14 mouse cellular contexts compared by ENCODE assay signal in genomic region chr1:128597209-128597782, GRCm38 (mm10).
"Had no signal": no experiment of that assay in that cellular context is flagged by ENCODE, and none has a peak within 500 bp of the region (broad histone marks: within the 10 kb centered on the region; RNA-seq: fewer than 3 reads in every experiment).

No protein-coding gene starts in this region.

- H3K9me3 ChIP-seq: kidney, embryonic 15.5 days; limb, embryonic 12.5 days; liver, embryonic 15.5 days; megakaryocyte, embryonic 14.5 days; neural tube, embryonic 12.5 days had no signal

- ATAC-seq: lung, postnatal 0 days had no signal

- H3K4me3 ChIP-seq: kidney, embryonic 15.5 days; limb, embryonic 12.5 days; liver, embryonic 15.5 days; megakaryocyte, embryonic 14.5 days; neural tube, embryonic 12.5 days had no signal

- H3K36me3 ChIP-seq: kidney, embryonic 15.5 days; limb, embryonic 12.5 days; liver, embryonic 15.5 days; neural tube, embryonic 12.5 days had no signal

- H3K4me2 ChIP-seq: kidney, embryonic 15.5 days; limb, embryonic 12.5 days; liver, embryonic 15.5 days; neural tube, embryonic 12.5 days had no signal

- H3K27me3 ChIP-seq: neural tube, embryonic 12.5 days had no signal

- H3K9ac ChIP-seq: kidney, embryonic 15.5 days; limb, embryonic 12.5 days; liver, embryonic 15.5 days; neural tube, embryonic 12.5 days had no signal

- DNase-seq: kidney, adult 2 months; kidney, postnatal 14 days; layer of hippocampus, postnatal 36 days; liver; lung, adult 2 months; lung, postnatal 36 days; midbrain, embryonic 14.5 days had no signal

- H3K27ac ChIP-seq: kidney, embryonic 15.5 days; limb, embryonic 12.5 days; liver, embryonic 15.5 days; neural tube, embryonic 12.5 days; stomach, postnatal 0 days had no signal
